Mouse (Mus musculus): Measurements from ENCODE around the gene Rnf26. TPM values are rescaled to one million over a fixed set of nuclear protein-coding genes. Genes with fewer than 3 reads are reported as not detected.

Rnf26 gene
- total and polyA plus RNA-seq, 3 experiments, result 6.5 to 7.3 (median 6.7) TPM

DNA sequence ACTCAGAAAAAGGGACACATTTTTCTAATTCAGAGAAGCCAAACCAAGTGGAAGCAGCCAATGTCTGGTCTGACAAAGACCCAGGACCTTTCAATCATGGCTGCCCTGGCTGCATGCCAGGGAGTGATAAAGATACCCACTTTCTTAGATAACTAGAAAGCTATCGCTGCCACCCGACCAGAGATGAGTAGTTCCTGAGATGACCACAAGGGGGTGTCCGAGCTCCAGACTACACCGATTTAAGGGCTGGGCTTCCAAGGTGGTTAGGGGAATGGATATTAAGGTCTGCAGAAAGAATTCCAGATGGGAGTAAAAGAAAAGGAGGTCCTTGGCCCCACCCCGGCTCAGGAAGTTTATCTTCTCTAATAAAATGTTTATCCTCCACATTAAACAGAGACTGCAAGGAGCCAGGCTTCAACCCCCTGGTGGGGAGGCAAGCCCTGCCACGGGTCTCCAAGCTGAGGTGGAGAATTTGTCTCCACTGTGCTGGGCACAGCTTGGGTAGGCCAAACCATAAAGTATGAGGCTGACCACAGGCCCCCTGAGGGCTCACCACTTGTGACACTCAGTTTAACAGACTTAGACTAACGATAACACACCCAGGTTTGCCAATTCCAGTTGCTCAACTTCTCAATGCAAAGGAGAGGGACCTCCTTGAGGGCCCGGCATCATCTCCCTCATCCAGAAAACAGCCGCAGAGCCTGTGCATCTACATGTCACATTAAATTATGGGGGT, 3.8 kb downstream of the Rnf26 start:
- Histone ChIP-seq H3K27me3 (ENCODE audit: control insufficient read depth, insufficient read depth, low read length) (no peaks in the 10 kb centered on the region), H3K27ac (no peak overlapping the region; the same call in 1 of the 2 replicates), H3K9ac (ENCODE audit: low read depth, low read length) (no peak overlapping the region), H3K36me3 (ENCODE audit: control insufficient read depth, insufficient read depth, low read length) (peaks cover 3% of the 10 kb centered on the region; the same call in 1 of the 2 replicates), H3K4me1 (ENCODE audit: control insufficient read depth, insufficient read depth, low read length) (peaks cover 9% of the 10 kb centered on the region), H3K4me3 (no peak overlapping the region), H3K79me2 (replicated peaks; ENCODE audit: control insufficient read depth, insufficient read depth, low read length) (no peaks in the 10 kb centered on the region; the same call in 1 of the 2 replicates)
- peak; percentile 95 for TF ChIP-seq CTCF (IDR thresholded peaks at IDR 0.05)
- TF ChIP-seq POLR2A (IDR thresholded peaks at IDR 0.05; ENCODE audit: insufficient read depth, low read depth, low read length), result no peak
- intact Hi-C loops (cut with DNase I), result loop anchor here (2.0 to 5.0 kb wide), 3 partner anchors 25 to 125 kb away; no protein-coding TSS in a partner anchor
- peak; percentile 65 to 78 for DNase-seq
- 29% methylated on average over 9 of the region's 9 CpGs for WGBS

- Histone ChIP-seq H3K36me3 (ENCODE audit: control insufficient read depth, insufficient read depth, low read length) (peaks cover 3% of the 10 kb centered on the region; the same call in 1 of the 2 replicates), H3K79me2 (replicated peaks; ENCODE audit: control insufficient read depth, insufficient read depth, low read length) (no peaks in the 10 kb centered on the region; the same call in 1 of the 2 replicates), H3K27me3 (ENCODE audit: control insufficient read depth, insufficient read depth, low read length) (no peaks in the 10 kb centered on the region), H3K4me3 (no peak overlapping the region; the same call in 1 of the 2 replicates), H3K27ac (no peak overlapping the region; the same call in 1 of the 2 replicates), H3K4me1 (ENCODE audit: control insufficient read depth, insufficient read depth, low read length) (peaks cover 9% of the 10 kb centered on the region), H3K9ac (ENCODE audit: low read depth, low read length) (no peak overlapping the region)
- TF ChIP-seq POLR2A (IDR thresholded peaks at IDR 0.05; ENCODE audit: insufficient read depth, low read depth, low read length), result no peak
- TF ChIP-seq CTCF (IDR thresholded peaks at IDR 0.05), result no peak
- no peak for TF ChIP-seq EP300 (IDR thresholded peaks at IDR 0.05; ENCODE audit: insufficient read depth, low read depth, low read length)
- WGBS, result 81% methylated on average over 31 of the region's 31 CpGs
- intact Hi-C loops (cut with DNase I), result loop anchor here (2.0 to 5.0 kb wide), 3 partner anchors 24 to 124 kb away; no protein-coding TSS in a partner anchor
- DNase-seq, result peak in 1 of 2 experiments; percentile 25
Measured at GRCm38 (mm10) chr9:44108269-44109055, 4.9 kb downstream of the Rnf26 start.

DNA sequence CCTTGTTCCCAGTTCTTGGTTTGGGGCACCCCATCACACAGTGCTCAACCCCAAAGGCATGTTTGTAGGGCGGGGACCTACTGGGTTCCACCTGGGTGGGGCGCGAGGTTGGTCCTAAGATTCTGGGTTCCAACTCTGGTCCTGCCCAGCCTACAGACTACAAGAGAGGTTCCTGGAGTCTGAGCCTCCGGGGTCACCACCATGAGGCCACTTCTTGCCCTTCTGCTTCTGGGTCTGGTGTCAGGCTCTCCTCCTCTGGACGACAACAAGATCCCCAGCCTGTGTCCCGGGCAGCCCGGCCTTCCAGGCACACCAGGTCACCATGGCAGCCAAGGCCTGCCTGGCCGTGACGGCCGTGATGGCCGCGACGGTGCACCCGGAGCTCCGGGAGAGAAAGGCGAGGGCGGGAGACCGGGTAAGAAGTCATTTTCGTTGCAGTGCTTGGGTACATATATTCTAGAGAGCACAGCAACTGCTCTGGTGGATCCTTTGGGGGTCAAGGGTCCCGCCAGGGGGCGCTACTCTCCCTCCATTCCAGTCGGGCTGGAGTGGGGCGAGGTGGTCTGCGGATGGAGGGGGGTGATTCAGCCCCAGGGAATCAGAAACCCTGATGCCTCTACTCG, 5.6 kb downstream of the Rnf26 start:
- peaks cover 3% of the 10 kb centered on the region; the same call in 1 of the 2 replicates for H3K36me3 ChIP-seq (ENCODE audit: control insufficient read depth, insufficient read depth, low read length)
- peaks cover 8% of the 10 kb centered on the region for H3K4me1 ChIP-seq (ENCODE audit: control insufficient read depth, insufficient read depth, low read length)
- no peaks in the 10 kb centered on the region; the same call in 1 of the 2 replicates for H3K79me2 ChIP-seq (replicated peaks; ENCODE audit: control insufficient read depth, insufficient read depth, low read length)
- H3K9ac ChIP-seq (ENCODE audit: low read depth, low read length), result peak overlapping the region; percentile 58
- H3K27ac ChIP-seq, result peak overlapping the region; percentile 72
- WGBS, result 33% methylated on average over 25 of the region's 25 CpGs
- intact Hi-C loops (cut with DNase I), result loop anchor here (2.0 to 5.0 kb wide), 3 partner anchors 23 to 123 kb away; no protein-coding TSS in a partner anchor
- peak; percentile 53 to 72 for DNase-seq
- TF ChIP-seq CTCF (IDR thresholded peaks at IDR 0.05) (peak; percentile 69), EP300 (IDR thresholded peaks at IDR 0.05; ENCODE audit: insufficient read depth, low read depth, low read length) (no peak)
- peak overlapping the region; percentile 31 for H3K4me3 ChIP-seq
- no peaks in the 10 kb centered on the region for H3K27me3 ChIP-seq (ENCODE audit: control insufficient read depth, insufficient read depth, low read length)

DNA sequence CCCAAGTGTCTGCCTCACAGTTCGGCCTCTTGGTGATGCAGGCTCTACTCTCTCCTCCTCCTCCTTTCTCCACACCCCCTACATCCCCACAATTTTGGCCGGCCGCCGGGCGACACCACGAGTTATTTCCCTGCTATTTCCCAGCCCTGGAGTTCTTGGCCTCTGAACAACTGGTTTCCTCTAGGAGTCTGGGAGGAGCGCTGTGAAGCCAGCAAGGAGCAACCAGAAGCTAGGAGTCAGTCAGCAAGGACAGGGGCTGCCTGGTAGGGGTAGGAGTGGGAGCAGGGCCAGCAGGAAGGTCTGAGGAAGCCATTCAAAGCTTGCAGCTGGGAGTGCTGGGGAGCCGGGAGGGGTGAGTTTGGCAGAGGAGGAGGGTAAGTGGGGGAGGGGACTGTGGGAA, 6.2 kb downstream of the Rnf26 start, which contains the start of gene C1qtnf5:
Gene C1qtnf5, plus strand, starts transcription at position 136 of the 400 bp plus-strand sequence.
- WGBS, result 15% methylated on average over 8 of the region's 8 CpGs
- Histone ChIP-seq H3K27me3 (ENCODE audit: control insufficient read depth, insufficient read depth, low read length) (no peaks in the 10 kb centered on the region), H3K36me3 (ENCODE audit: control insufficient read depth, insufficient read depth, low read length) (peaks cover 3% of the 10 kb centered on the region; the same call in 1 of the 2 replicates), H3K27ac (peak within 1 kb of the TSS; percentile 72), H3K4me1 (ENCODE audit: control insufficient read depth, insufficient read depth, low read length) (peaks cover 7% of the 10 kb centered on the region; the same call in 1 of the 2 replicates), H3K9ac (ENCODE audit: low read depth, low read length) (peak within 1 kb of the TSS; percentile 58), H3K79me2 (replicated peaks; ENCODE audit: control insufficient read depth, insufficient read depth, low read length) (no peaks in the 10 kb centered on the region; the same call in 1 of the 2 replicates), H3K4me3 (peak within 1 kb of the TSS; percentile 31)
- intact Hi-C loops (cut with DNase I), result loop anchor here (5.0 kb wide), 1 partner anchor 35 kb away; no protein-coding TSS in a partner anchor
- peak; percentile 89 to 90 for DNase-seq
- TF ChIP-seq EP300 (IDR thresholded peaks at IDR 0.05; ENCODE audit: insufficient read depth, low read depth, low read length) (no peak; the same call in 1 of the 2 replicates), POLR2A (IDR thresholded peaks at IDR 0.05; ENCODE audit: insufficient read depth, low read depth, low read length) (peak; percentile 57), CTCF (IDR thresholded peaks at IDR 0.05) (no peak)

GRCm38 (mm10) chr9:44106596-44106995, 6.7 kb downstream of the Rnf26 start:
- no peaks in the 10 kb centered on the region for H3K27me3 ChIP-seq (ENCODE audit: control insufficient read depth, insufficient read depth, low read length)
- no peaks in the 10 kb centered on the region; the same call in 1 of the 2 replicates for H3K79me2 ChIP-seq (replicated peaks; ENCODE audit: control insufficient read depth, insufficient read depth, low read length)
- TF ChIP-seq EP300 (IDR thresholded peaks at IDR 0.05; ENCODE audit: insufficient read depth, low read depth, low read length) (no peak), POLR2A (IDR thresholded peaks at IDR 0.05; ENCODE audit: insufficient read depth, low read depth, low read length) (no peak), CTCF (IDR thresholded peaks at IDR 0.05) (no peak)
- no peak overlapping the region for H3K4me3 ChIP-seq
- peak overlapping the region; percentile 72 for H3K27ac ChIP-seq
- H3K9ac ChIP-seq (ENCODE audit: low read depth, low read length), result no peak overlapping the region
- 67% methylated on average over 4 of the region's 4 CpGs for WGBS
- H3K4me1 ChIP-seq (ENCODE audit: control insufficient read depth, insufficient read depth, low read length), result peaks cover 7% of the 10 kb centered on the region; the same call in 1 of the 2 replicates
- intact Hi-C loops (cut with DNase I), result loop anchor here (5.0 kb wide), 1 partner anchor 34 kb away; no protein-coding TSS in a partner anchor
- peaks cover 3% of the 10 kb centered on the region; the same call in 1 of the 2 replicates for H3K36me3 ChIP-seq (ENCODE audit: control insufficient read depth, insufficient read depth, low read length)
- peak in 1 of 2 experiments; percentile 20 for DNase-seq
